Mouse (Mus musculus) CH12.LX (cell line): ENCODE results near the gene Dnah8. TPM values are rescaled to one million over a fixed set of nuclear protein-coding genes. Genes with fewer than 3 reads are reported as not detected.

ENCODE experiments used
- DNase-seq: peaks from one replicate; pipeline ENCODE4 v3.0.0-alpha.2; 2013; ENCODE audit errors: extremely low read depth
- H3K27ac ChIP-seq: 2 replicates; pipeline ENCODE4 v1.5.1; 2012; ENCODE audit warnings: low read depth, mild to moderate bottlenecking, control low read depth, moderate library complexity; ENCODE audit not compliant: insufficient read depth
- H3K27me3 ChIP-seq: replicated peaks from 2 replicates; pipeline ENCODE3; 2012; ENCODE audit warnings: inconsistent platforms
- H3K36me3 ChIP-seq, 2 experiments: replicated peaks in 1 of 2; 2 replicates each; pipeline versions ENCODE3 to v1.6.1; 2012; ENCODE audit warnings: inconsistent platforms in 1 of 2, low read length in 1 of 2, mild to moderate bottlenecking in 1 of 2, mixed read lengths in 1 of 2, moderate library complexity in 1 of 2; ENCODE audit not compliant: control insufficient read depth in 1 of 2, insufficient read depth in 1 of 2
- H3K4me1 ChIP-seq, 2 experiments: 2 replicates each; pipeline ENCODE4 v1.6.1; 2012; ENCODE audit warnings: inconsistent platforms in 1 of 2, moderate library complexity in 1 of 2; ENCODE audit not compliant: insufficient read depth in 2 of 2, control insufficient read depth in 1 of 2
- H3K4me2 ChIP-seq: 2 replicates; pipeline ENCODE4 v1.6.1; 2012; ENCODE audit warnings: low read depth, mild to moderate bottlenecking, control low read depth; ENCODE audit not compliant: poor library complexity, insufficient read depth, severe bottlenecking
- H3K4me3 ChIP-seq, 3 experiments: fragments of 150-350 bp in 1 of 3; sonication (generic) in 1 of 3; replicated peaks in 1 of 3; 2 replicates each; pipeline versions ENCODE3 to v1.5.1; 2011 to 2012; ENCODE audit warnings: low read depth in 2 of 3, low read length in 2 of 3, mild to moderate bottlenecking in 2 of 3, moderate library complexity in 2 of 3, control low read depth in 1 of 3, improper control_type of control experiment in 1 of 3, inconsistent platforms in 1 of 3, mixed read lengths in 1 of 3; ENCODE audit not compliant: poor library complexity in 1 of 3
- H3K79me2 ChIP-seq: replicated peaks from 2 replicates; pipeline ENCODE4 v1.6.1; 2012; ENCODE audit warnings: mild to moderate bottlenecking, moderate library complexity; ENCODE audit not compliant: control insufficient read depth, poor library complexity, insufficient read depth, severe bottlenecking; ENCODE audit errors: extremely low read depth
- H3K9ac ChIP-seq: 2 replicates; pipeline ENCODE4 v1.6.1; 2012; ENCODE audit warnings: low read depth, mild to moderate bottlenecking, control low read depth, moderate library complexity; ENCODE audit not compliant: insufficient read depth
- H3K9me3 ChIP-seq: replicated peaks from 2 replicates; pipeline ENCODE3; 2012; ENCODE audit warnings: low read length, inconsistent platforms, mixed read lengths
- BHLHE40 ChIP-seq: IDR thresholded peaks from 2 replicates; pipeline ENCODE4 v1.6.1; 2011; ENCODE audit warnings: mild to moderate bottlenecking, low read depth, low read length, improper control_type of control experiment
- CTCF ChIP-seq, 2 experiments: IDR thresholded peaks in 1 of 2; conservative IDR thresholded peaks in 1 of 2; 2 replicates each; pipeline ENCODE4 v1.5.1; 2011 to 2012; ENCODE audit warnings: low read depth in 2 of 2, low read length in 2 of 2, improper control_type of control experiment in 1 of 2, inconsistent platforms in 1 of 2, mild to moderate bottlenecking in 1 of 2, moderate library complexity in 1 of 2
- E2F4 ChIP-seq: IDR thresholded peaks from 2 replicates; pipeline ENCODE4 v1.6.1; 2011; ENCODE audit warnings: low read depth, low read length, improper control_type of control experiment; ENCODE audit not compliant: insufficient replicate concordance
- EP300 ChIP-seq: IDR thresholded peaks from 2 replicates; pipeline ENCODE4 v1.6.1; 2011; ENCODE audit warnings: low read length, improper control_type of control experiment
- IRF4 ChIP-seq: IDR thresholded peaks from 2 replicates; pipeline ENCODE4 v1.6.1; 2014; ENCODE audit warnings: low read depth, mild to moderate bottlenecking, inconsistent platforms, low read length, improper control_type of control experiment
- MAFK ChIP-seq: IDR thresholded peaks from 2 replicates; pipeline ENCODE4 v1.6.1; 2011; ENCODE audit warnings: low read length, improper control_type of control experiment; ENCODE audit not compliant: insufficient replicate concordance
- POLR2A ChIP-seq: IDR thresholded peaks from 2 replicates; pipeline ENCODE4 v1.6.1; 2011; ENCODE audit warnings: low read depth, mild to moderate bottlenecking, improper control_type of control experiment, low read length
- RAD21 ChIP-seq: IDR thresholded peaks from 2 replicates; pipeline ENCODE4 v1.6.1; 2011; ENCODE audit warnings: low read depth, mild to moderate bottlenecking, low read length, improper control_type of control experiment, moderate library complexity
- SMC3 ChIP-seq: IDR thresholded peaks from 2 replicates; pipeline ENCODE4 v1.6.1; 2011; ENCODE audit warnings: low read depth, low read length, improper control_type of control experiment
- UBTF ChIP-seq: IDR thresholded peaks from 2 replicates; pipeline ENCODE4 v1.6.1; 2012; ENCODE audit warnings: low read depth, mild to moderate bottlenecking, inconsistent platforms, low read length, improper control_type of control experiment, moderate library complexity
- USF1 ChIP-seq: IDR thresholded peaks from 2 replicates; pipeline ENCODE4 v1.6.1; 2014; ENCODE audit warnings: low read depth, mild to moderate bottlenecking, inconsistent platforms, low read length, improper control_type of control experiment
- USF2 ChIP-seq: conservative IDR thresholded peaks from 2 replicates; pipeline ENCODE4 v1.6.1; 2011; ENCODE audit warnings: low read depth, low read length, improper control_type of control experiment
- dilution Hi-C: fragments of 300-500 bp; cut with MboI; formaldehyde crosslinking; loops from 2 replicates; pipeline ENCODE4 v1.14.3; 2020; ENCODE audit warnings: low sequenced_read_pairs; ENCODE audit not compliant: extremely low pct_unique_long_range_greater_than_20kb, extremely low pct_ligation_motif_present
- in situ Hi-C: fragments of 300-500 bp; cut with MboI; formaldehyde crosslinking; loops from 3 replicates; pipeline ENCODE4 v1.14.3; 2019; ENCODE audit warnings: low sequenced_read_pairs, low pct_ligation_motif_present, low pct_unique_long_range_greater_than_20kb, mixed read lengths
- polyA plus RNA-seq: library from polyadenylated mRNA; unstranded; fragments of >175 nt; gene quantifications from 2 replicates; pipeline ENCODE4 v1.2.1, GENCODE M21; 2012; ENCODE audit warnings: low read depth; ENCODE audit not compliant: insufficient read length
- total RNA-seq, 2 experiments: library from RNA; depleted of rRNA; stranded (reverse); fragments of 300-350 nt in 1 of 2; fragments of >200 nt in 1 of 2; gene quantifications; 2 replicates each; pipeline ENCODE4 v1.2.3; 2012 to 2014

Dnah8 gene
- total and polyA plus RNA-seq, 3 experiments = 0.09 to 0.99 TPM; not detected in 1

DNA sequence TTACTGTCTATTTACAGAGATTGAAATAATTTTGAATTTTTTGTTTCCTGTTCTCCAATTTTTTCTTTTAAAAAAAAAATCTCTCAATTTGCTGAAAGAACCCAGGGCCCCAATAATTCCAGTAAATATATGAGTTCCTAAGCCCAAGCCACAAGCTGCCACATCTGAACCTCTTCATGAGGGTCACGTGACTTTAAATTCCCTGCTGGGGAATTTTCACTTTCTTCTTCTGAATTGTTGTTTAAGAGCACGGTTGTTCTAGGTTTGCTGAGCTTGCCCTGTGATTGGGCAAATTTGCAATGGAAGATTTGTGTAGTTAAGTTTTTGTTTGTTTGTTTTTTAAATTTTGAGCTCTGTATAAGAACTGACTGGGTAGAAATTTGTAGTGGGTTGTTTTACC is 67.3 kb downstream of the Dnah8 start:
- no peaks in the 10 kb centered on the region for H3K27me3 ChIP-seq
- no peak for DNase-seq
- H3K4me2 ChIP-seq = no peak overlapping the region
- in situ Hi-C loops (no loop called here), dilution Hi-C loops (no loop called here)
- H3K4me1 ChIP-seq = no peaks in the 10 kb centered on the region
- no peak overlapping the region for H3K4me3 ChIP-seq
- TF ChIP-seq USF2 (peak; percentile 57), BHLHE40 (0 out of 2 replicates have a peak, but pooled peaks have one; percentile 32), UBTF (no peak), USF1 (peak; percentile 25; the same call in 1 of the 2 replicates)
- H3K27ac ChIP-seq = no peak overlapping the region
- H3K9ac ChIP-seq = no peak overlapping the region
- no peaks in the 10 kb centered on the region for H3K79me2 ChIP-seq
- H3K36me3 ChIP-seq = no peaks in the 10 kb centered on the region
- H3K9me3 ChIP-seq = no peaks in the 10 kb centered on the region

DNA sequence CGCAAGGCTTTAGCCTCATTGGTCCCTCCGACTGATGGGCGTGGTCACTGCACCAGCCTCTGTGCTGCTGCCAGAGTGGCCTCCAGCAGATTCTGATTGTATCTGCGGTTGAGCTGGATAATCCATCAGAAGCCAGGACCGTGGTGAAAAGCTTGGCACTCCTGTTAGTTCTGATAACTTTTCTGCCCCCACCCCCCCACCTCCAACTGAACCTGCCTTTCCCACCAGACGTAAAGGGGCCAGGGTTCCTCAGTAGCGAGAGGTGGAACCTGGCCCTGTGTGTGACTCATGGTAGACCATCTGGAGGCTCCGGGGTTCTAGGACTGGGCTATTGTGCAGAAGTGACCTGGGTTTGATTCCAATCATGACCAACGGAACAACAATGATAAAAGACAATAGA is 70.1 kb downstream of the Dnah8 start:
- no peaks in the 10 kb centered on the region for H3K27me3 ChIP-seq
- no peak overlapping the region for H3K4me2 ChIP-seq
- dilution Hi-C loops = no loop called here
- H3K9ac ChIP-seq = no peak overlapping the region
- H3K9me3 ChIP-seq = no peaks in the 10 kb centered on the region
- H3K36me3 ChIP-seq = no peaks in the 10 kb centered on the region
- no peak for DNase-seq
- no peak overlapping the region for H3K27ac ChIP-seq
- H3K4me1 ChIP-seq = no peaks in the 10 kb centered on the region
- TF ChIP-seq USF2 = no peak
- no peak for TF ChIP-seq IRF4
- no peak for TF ChIP-seq MAFK
- TF ChIP-seq EP300 = no peak
- no peak for TF ChIP-seq E2F4
- TF ChIP-seq RAD21 = no peak
- H3K4me3 ChIP-seq = no peak overlapping the region
- in situ Hi-C loops = no loop called here
- no peaks in the 10 kb centered on the region for H3K79me2 ChIP-seq

DNA sequence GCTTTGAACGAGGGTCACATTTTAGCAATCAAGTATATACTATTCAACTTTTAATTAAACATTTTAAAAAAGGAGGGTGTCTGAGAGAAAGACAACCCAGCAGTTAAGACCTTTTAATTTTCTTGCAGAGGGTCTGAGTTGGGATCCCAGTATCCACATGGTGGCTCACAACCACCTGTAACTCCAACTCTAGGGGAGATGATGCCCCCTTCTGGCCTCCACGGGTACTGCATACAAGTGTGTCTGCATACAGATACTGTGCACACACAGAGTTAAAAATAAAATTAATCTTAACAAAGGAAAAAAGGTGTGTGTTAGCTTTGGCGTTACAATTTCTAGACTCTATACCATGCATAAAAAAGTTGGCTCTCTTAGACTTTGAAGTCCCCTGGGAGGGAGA is 90.6 kb downstream of the Dnah8 start:
- dilution Hi-C loops = no loop called here

More for the DNA sequence above, 90.6 kb downstream of the Dnah8 start:
- Histone ChIP-seq H3K9ac (no peak overlapping the region), H3K4me1 (no peaks in the 10 kb centered on the region), H3K4me3 (no peak overlapping the region), H3K27me3 (no peaks in the 10 kb centered on the region), H3K79me2 (no peaks in the 10 kb centered on the region), H3K4me2 (no peak overlapping the region), H3K9me3 (peaks cover 7% of the 10 kb centered on the region), H3K27ac (no peak overlapping the region), H3K36me3 (no peaks in the 10 kb centered on the region)
- peak; percentile 20 for DNase-seq
- TF ChIP-seq POLR2A (no peak), CTCF (conservative IDR thresholded peaks at IDR 0.05 in 1 of 2, IDR thresholded peaks at IDR 0.05 in 1 of 2; ENCODE audit: low read depth in 2 of 2, low read length in 2 of 2) (peak; percentile 59 to 87), SMC3 (peak; percentile 21; the same call in 1 of the 2 replicates), RAD21 (peak; percentile 24)
- in situ Hi-C loops = no loop called here
